Mouse (Mus musculus) naive thymus-derived CD4-positive, alpha-beta T cell, adult 2 months (primary cell): ENCODE results near the gene Rec114.
A peak's percentile ranks its signal among the peaks of the same experiment; 100 is the strongest.

Experiments used
- DNase-seq: peaks from one replicate; pipeline ENCODE4 v3.0.0-alpha.2; 2011; ENCODE audit warnings: low read depth

The Rec114 gene

GRCm38 (mm10) chr9:58662007-58662406 lies 81.8 kb downstream of the Rec114 start:
- DNase-seq = no peak

- DNase-seq = no peak
These were observed 83.1 kb downstream of the Rec114 start for GRCm38 (mm10) chr9:58660673-58661072.

GRCm38 (mm10) chr9:58659989-58660388 lies 83.8 kb downstream of the Rec114 start:
- DNase-seq = no peak

GRCm38 (mm10) chr9:58659331-58659730 lies 84.4 kb downstream of the Rec114 start:
- DNase-seq = no peak

- DNase-seq = no peak
These were observed 85.0 kb downstream of the Rec114 start for GRCm38 (mm10) chr9:58658596-58659309.

GRCm38 (mm10) chr9:58657735-58658512 lies 85.8 kb downstream of the Rec114 start:
- DNase-seq = no peak

- no peak for DNase-seq
These were observed 86.9 kb downstream of the Rec114 start for GRCm38 (mm10) chr9:58656824-58657223.

GRCm38 (mm10) chr9:58656396-58656795 lies 87.4 kb downstream of the Rec114 start:
- no peak for DNase-seq

GRCm38 (mm10) chr9:58654494-58654893 lies 89.3 kb downstream of the Rec114 start:
- DNase-seq = no peak

- peak; percentile 83 for DNase-seq
These were observed 91.8 kb downstream of the Rec114 start for GRCm38 (mm10) chr9:58651993-58652392.

GRCm38 (mm10) chr9:58649265-58649626 lies 94.5 kb downstream of the Rec114 start:
- no peak for DNase-seq

GRCm38 (mm10) chr9:58648406-58649264 lies 95.1 kb downstream of the Rec114 start:
- no peak for DNase-seq

GRCm38 (mm10) chr9:58630441-58630840 lies 113.3 kb downstream of the Rec114 start:
- DNase-seq = no peak

- DNase-seq = no peak
These were observed 116.6 kb downstream of the Rec114 start for GRCm38 (mm10) chr9:58627197-58627596.

- no peak for DNase-seq
These were observed 120.8 kb downstream of the Rec114 start for GRCm38 (mm10) chr9:58623009-58623408.

GRCm38 (mm10) chr9:58615064-58615938 lies 128.5 kb downstream of the Rec114 start:
- peak; percentile 19 for DNase-seq

- DNase-seq = no peak
These were observed 130.0 kb downstream of the Rec114 start for GRCm38 (mm10) chr9:58613790-58614189.
